Mouse (Mus musculus): ENCODE measurements around the gene Ctsg. TPM values are rescaled to one million over a fixed set of nuclear protein-coding genes. Genes with fewer than 3 reads are reported as not detected.

Ctsg gene
- total RNA-seq, 1 experiment from 2014 or later: not detected

Small RNA genes within 50 kb of the gene (microRNA-seq; reads per million reads assigned to microRNA genes)
- 0 reads per million in 2 experiments for gene Mir6949

Other genes with a start within 250 kb of the Ctsg start
- 14.1 and 18.8 TPM in 2 replicates for gene Nynrin, start 248.6 kb downstream of the Ctsg start, total RNA-seq (2021)
- 0.11 and 0.34 TPM in 2 replicates for gene Cbln3, start 218.2 kb downstream of the Ctsg start, total RNA-seq (2021)
- gene Khnyn, start 217.6 kb downstream of the Ctsg start, total RNA-seq (2021): 19.2 and 23.8 TPM in 2 replicates
- gene Sdr39u1, start 202.3 kb downstream of the Ctsg start, total RNA-seq (2021): 83.3 and 100 TPM in 2 replicates
- gene Cma1, start 157.9 kb downstream of the Ctsg start, total RNA-seq (2021): 4.3 and 5.9 TPM in 2 replicates
- 0.70 TPM in 1 of 2 replicates, not detected in the other for gene Cma2, start 151.6 kb downstream of the Ctsg start, total RNA-seq (2021)
- gene Mcpt1, start 84.6 kb downstream of the Ctsg start, total RNA-seq (2021): not detected in 2 replicates
- gene Mcpt9, start 72.1 kb downstream of the Ctsg start, total RNA-seq (2021): not detected in 2 replicates
- gene Mcpt2, start 60.5 kb downstream of the Ctsg start, total RNA-seq (2021): not detected in 2 replicates
- 2.7 and 3.3 TPM in 2 replicates for gene Mcpt4, start 40.3 kb downstream of the Ctsg start, total RNA-seq (2021)
- 0.70 TPM in 1 of 2 replicates, not detected in the other for gene Mcpt8, start 17.3 kb downstream of the Ctsg start, total RNA-seq (2021)
- gene Gzme, start 18.1 kb upstream of the Ctsg start, total RNA-seq (2021): not detected in 2 replicates
- not detected in 2 replicates for gene Gzmd, start 30.0 kb upstream of the Ctsg start, total RNA-seq (2021)
- gene Gzmg, start 57.0 kb upstream of the Ctsg start, total RNA-seq (2021): not detected in 2 replicates
- gene Gzmn, start 72.0 kb upstream of the Ctsg start, total RNA-seq (2021): not detected in 2 replicates
- gene Gzmf, start 108.8 kb upstream of the Ctsg start, total RNA-seq (2021): not detected in 2 replicates
- gene Gzmc, start 132.1 kb upstream of the Ctsg start, total RNA-seq (2021): not detected in 2 replicates
- gene Gzmb, start 159.7 kb upstream of the Ctsg start, total RNA-seq (2021): 0.22 TPM in 1 of 2 replicates, not detected in the other

Measured in adrenal gland, postnatal 14 days (tissue).